Mouse (Mus musculus): ENCODE results near the gene Lcor.
A peak's percentile ranks its signal among the peaks of the same experiment; 100 is the strongest.

Lcor gene

GRCm38 (mm10) chr19:41482190-41482908 lies at the start of gene Lcor:
Gene Lcor (plus strand): TSS chr19:41482637.
- DNase-seq (ENCODE audit: extremely low spot score, low spot score): peak; percentile 86

DNA sequence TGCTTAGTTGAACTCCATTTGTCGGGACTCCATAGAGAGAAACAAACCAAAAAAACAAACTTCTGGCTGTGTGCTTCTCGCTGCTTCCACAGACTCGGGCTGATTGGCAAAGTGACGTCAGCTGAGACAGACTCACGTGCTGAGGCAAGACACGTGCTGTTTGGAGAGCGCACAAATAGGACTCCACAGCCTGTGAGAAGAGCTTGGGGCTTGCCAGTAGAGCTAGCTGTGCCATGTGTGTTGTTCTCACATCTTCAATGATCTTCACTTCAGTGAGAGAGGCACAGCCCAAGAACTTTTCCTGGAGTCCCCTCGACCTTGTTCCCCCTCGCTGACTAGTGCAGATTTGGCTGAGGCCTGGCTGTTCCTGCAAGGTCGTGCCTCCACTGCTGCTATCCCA lies 47.1 kb upstream of the Lcor start:
- DNase-seq (ENCODE audit: extremely low spot score, low spot score): no peak

DNA sequence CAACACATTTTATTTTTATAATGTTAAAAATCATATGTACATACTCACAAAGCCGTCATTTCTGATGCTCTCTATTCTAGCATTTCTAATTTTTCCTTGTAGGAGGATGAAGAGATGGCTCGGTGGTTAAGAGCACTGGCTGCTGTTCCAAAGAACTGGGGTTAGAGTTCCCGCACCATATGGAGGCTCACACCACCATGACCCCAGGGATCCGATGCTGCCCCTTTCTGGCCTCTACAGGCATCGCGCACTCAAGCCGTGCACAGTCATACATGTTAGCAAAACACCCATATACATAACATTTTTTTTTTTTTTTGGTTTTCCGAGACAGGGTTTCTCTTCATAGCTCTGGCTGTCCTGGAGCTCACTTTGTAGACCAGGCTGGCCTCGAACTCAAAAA lies 46.0 kb upstream of the Lcor start:
- DNase-seq (ENCODE audit: extremely low spot score, low spot score): no peak

DNA sequence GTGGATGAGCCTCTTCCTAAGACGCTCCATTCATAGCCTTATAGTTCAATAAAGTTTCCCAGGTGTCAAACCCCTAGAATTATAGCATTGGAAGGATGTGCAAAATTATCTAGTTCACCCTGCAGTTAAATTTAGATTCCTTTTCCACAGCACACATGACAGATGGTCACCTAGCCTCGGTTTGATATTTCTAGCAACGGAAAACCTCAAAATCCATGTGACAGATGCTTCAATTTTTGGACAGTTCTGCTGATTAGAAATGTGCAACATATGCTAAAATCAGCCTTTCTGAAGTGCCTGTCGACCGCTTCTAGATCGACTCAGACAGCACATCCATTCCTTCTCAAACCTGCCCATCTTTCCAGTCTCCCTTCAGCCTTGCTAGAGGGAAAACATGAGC lies 43.5 kb upstream of the Lcor start:
- DNase-seq (ENCODE audit: extremely low spot score, low spot score): no peak

DNA sequence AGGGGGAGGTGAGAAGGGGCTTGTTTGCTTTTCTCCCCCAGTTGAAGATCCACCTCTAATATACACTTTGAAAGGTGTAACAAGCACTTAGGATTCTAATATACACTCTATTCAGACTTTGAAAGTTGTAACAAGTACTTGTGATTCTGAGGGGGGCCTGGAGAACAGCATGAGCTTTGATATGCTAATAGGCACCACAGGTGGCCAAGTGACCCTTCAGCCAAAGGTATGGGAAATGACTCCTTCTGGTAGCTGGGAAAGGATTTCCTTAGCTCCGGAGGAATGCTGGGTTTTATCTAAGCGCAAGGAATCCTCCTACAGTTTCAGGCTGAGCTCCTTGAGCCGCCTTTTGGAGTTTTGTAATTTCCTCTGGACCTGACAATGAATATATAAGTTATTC lies 41.0 kb upstream of the Lcor start:
- no peak for DNase-seq (ENCODE audit: extremely low spot score, low spot score)

DNA sequence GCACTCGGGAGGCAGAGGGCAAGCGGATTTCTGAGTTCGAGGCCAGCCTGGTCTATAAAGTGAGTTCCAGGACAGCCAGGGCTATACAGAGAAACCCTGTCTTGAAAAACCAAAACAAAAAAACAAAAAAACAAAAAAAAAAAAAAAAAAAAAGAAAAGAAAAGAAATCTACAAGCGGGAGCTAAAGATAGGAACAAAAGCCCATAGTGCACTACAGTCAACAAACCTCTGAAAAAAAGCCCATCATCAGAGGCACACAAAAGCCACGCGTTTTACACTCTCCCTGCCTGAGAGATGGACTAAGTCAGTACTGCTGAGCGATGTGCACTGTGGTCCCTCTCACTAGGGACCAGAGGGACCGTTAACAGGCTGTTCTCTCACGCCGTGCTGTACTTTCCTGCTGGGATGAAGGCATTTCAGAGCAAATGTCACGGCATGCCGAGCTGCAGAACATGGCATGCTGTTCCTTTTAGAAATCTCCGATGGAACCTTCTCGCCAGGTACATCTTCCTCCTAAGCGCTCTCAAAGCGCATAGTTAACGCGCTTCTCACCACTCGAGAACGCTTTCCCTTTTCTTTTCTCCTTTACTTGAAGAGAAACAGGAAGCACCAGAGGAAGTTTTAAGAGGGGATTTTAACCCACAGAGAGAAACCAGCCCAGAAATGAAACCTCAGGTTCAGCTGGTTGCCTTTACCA lies 40.4 kb upstream of the Lcor start:
- DNase-seq (ENCODE audit: extremely low spot score, low spot score): no peak

DNA sequence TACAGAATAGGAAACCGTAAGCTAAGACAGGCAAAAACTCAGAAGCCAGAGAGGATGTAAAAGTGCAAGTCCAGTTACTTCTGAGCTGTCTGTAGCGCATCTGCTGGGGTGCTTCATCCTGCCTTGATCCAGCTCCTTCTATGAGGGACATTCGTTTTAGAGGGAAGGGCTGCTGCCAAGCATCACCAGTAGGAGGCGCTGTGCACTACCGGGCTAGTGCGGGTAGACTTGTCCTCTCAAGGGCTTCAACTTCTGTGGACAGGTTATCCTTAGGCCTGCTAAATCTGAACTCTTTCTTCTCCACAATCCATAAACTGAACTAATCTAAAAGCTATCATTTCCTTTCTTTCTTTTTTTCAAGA lies 39.8 kb upstream of the Lcor start:
- DNase-seq (ENCODE audit: extremely low spot score, low spot score): peak; percentile 63

DNA sequence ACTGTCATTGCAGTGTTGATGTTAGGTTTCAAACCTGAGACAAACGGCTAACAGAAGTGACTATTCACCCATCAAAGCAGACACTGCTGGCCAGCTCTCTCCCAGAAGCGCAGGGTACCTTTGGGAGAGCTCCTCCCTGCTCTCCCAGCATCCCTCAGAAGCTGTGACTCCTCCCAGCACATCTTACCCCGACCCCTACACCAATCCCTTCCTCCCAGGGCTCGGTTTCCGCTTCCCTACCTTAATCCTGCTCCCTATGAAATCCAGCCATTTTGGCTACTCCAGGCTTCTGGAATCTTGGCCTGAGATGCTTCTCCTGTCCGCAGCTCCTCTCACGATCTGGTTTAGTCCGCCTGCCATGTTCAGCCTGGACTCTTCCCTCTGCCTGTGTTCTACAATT lies 37.9 kb upstream of the Lcor start:
- DNase-seq (ENCODE audit: extremely low spot score, low spot score): no peak

DNA sequence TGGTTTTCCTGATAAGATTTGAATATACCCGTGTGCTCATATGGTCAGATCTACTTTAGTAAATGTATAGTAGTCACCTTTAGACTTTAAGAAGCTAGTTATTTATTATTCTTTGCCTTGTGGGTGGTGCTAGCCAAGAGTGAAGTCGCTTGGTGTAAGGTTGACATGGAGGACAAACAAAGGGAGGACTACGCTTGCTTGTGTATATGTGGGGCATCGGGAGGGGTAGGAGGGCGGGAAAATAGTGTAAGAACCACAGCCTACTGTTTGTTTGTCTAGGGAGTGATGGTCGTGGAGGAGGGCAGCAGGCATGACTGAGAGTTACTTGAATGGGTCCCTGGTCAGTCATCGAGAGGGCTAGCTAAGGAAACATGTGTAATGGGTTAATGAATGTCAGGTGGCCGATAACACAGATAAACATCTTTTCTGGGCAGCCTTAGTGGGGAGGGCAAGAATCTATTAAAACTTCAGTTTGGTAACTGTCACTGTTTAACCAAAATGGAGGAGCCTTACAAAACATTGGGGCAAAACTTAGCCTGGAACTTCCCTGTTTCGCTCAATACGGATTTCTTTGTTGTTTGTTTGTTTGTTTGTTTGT lies 37.3 kb upstream of the Lcor start:
- DNase-seq (ENCODE audit: extremely low spot score, low spot score): no peak

DNA sequence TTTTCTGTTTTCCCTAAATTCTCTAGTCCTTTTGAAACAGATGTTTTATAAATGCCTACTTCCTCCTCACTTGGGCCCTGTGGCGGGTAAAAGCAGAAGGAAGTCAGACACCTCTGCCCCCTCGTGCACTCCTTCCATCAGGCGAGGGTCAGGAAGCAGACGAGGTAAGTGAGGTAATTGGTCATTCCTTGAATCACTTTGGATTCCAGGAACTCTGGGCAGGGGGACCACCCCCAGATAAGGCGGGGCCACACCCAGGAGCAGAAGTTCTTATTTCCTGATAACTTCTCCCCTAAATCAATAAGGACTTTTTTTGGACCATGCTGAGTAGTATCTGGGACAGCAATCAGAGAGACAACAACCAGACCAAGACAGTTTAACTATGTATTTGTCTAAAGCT lies 36.7 kb upstream of the Lcor start:
- DNase-seq (ENCODE audit: extremely low spot score, low spot score): no peak

GRCm38 (mm10) chr19:41447166-41447565 lies 35.3 kb upstream of the Lcor start:
- no peak for DNase-seq (ENCODE audit: extremely low spot score, low spot score)

DNA sequence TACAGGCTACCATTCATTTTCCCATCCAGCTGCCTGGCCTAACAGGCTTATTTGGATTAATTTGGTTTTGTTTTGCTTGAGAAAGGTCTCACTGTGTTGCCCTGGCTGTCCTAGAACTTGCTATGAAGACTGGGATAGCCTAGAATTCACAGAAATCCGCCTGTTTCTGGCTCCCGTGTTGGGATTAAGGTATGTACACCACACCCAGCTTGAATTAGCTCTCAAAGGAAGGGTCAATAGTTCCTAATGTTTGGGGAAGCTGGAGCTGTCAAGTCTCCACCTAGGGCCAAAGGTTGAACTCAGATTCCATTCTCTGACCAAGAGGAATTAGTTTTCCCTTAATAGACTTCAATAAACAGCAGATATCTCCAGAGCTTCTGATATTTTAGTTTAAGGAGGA lies 34.7 kb upstream of the Lcor start:
- DNase-seq (ENCODE audit: extremely low spot score, low spot score): no peak

- DNase-seq (ENCODE audit: extremely low spot score, low spot score): no peak
Observed at GRCm38 (mm10) chr19:41449415-41450075, 32.9 kb upstream of the Lcor start.

DNA sequence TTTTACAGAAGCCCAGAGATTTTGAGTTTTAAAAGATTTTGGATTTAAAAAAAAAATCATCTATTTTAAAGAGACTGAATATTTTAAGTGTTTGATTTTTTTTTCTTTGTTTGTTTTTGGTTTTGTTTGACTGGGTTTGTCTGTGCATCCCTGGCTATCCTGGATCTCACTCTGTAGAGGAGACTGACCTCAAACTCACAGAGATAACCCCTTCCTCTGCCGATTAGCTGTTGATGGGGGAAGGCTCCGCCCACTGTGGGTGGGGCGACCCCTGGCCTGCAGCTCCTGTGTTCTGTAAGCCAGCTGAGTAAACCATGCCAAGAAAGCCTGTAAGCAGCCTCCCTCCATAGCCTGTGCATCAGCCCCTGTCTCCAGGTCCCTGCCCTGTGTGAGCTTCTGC lies 30.3 kb upstream of the Lcor start:
- no peak for DNase-seq (ENCODE audit: extremely low spot score, low spot score)

DNA sequence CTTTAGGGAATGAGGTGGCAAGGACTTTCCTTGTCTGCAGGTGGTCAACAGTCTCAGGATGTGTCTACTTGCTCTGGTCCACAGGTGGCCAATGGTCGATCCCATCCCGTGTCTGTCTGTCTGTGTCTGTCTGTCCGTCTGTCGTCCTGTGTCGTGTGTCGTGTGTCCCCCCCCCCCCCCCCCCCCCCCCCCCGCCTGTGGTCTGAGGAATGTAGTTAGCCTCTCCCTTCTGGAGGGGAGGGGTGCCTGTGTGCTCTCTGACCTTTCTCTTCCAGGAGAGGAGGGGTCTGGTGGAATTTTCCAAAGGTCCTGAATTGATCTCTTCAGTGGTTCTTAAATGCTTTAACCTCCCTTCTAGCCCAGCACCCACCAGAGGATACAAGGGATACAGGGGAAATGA lies 27.8 kb upstream of the Lcor start:
- no peak for DNase-seq (ENCODE audit: extremely low spot score, low spot score)

- no peak for DNase-seq (ENCODE audit: extremely low spot score, low spot score)
Observed at GRCm38 (mm10) chr19:41455091-41455626, 27.3 kb upstream of the Lcor start.

GRCm38 (mm10) chr19:41457181-41457580 lies 25.3 kb upstream of the Lcor start:
- DNase-seq (ENCODE audit: extremely low spot score, low spot score): no peak

GRCm38 (mm10) chr19:41462166-41462735 lies 20.2 kb upstream of the Lcor start:
- no peak for DNase-seq (ENCODE audit: extremely low spot score, low spot score)

DNA sequence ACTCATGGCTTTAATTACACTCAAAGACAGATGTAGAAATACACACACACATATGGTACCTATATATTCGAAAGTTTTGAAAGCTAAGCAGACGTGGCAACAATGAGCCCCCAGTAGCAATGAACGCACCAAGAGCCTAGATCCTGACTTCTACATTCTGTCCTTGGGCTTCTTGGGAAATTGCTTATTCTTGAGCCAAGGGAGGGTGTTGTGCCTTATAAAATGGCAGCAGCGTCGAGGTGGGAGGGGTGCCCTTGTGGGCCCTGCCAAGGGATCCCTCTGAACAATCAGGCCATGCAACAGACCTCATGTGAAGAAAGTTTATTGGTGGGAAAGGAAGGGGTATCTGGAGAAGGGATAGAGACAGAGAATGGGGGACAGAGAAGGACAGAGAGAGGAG lies 18.6 kb upstream of the Lcor start:
- DNase-seq (ENCODE audit: extremely low spot score, low spot score): peak; percentile 7

GRCm38 (mm10) chr19:41466475-41466874 lies 16.0 kb upstream of the Lcor start:
- DNase-seq (ENCODE audit: extremely low spot score, low spot score): no peak

- no peak for DNase-seq (ENCODE audit: extremely low spot score, low spot score)
Observed at GRCm38 (mm10) chr19:41473566-41474135, 8.8 kb upstream of the Lcor start.

All from neural tube, embryonic 10.5 days (tissue).